Mouse (Mus musculus) adrenal gland, postnatal 36 days (tissue): Measurements from ENCODE around the gene Cdkn1a. TPM values are rescaled to one million over a fixed set of nuclear protein-coding genes. Genes with fewer than 3 reads are reported as not detected.
"Not testable (repeated sequence)": the region's sequence is repeated elsewhere in the genome, so short reads cannot be mapped to it uniquely, and the experiment has no call there.

ENCODE experiments used
- DNase-seq, 2 experiments: peaks; one replicate each; pipeline ENCODE4 v3.0.0; 2021; ENCODE audit warnings: mixed read lengths in 1 of 2
- total RNA-seq, 2 experiments: library from RNA; stranded (reverse); gene quantifications; 2 replicates each; pipeline ENCODE4 v1.2.3; 2021

Cdkn1a gene
- total RNA-seq, 2 experiments from 2014 or later = 22.1 to 78.4 TPM

DNA sequence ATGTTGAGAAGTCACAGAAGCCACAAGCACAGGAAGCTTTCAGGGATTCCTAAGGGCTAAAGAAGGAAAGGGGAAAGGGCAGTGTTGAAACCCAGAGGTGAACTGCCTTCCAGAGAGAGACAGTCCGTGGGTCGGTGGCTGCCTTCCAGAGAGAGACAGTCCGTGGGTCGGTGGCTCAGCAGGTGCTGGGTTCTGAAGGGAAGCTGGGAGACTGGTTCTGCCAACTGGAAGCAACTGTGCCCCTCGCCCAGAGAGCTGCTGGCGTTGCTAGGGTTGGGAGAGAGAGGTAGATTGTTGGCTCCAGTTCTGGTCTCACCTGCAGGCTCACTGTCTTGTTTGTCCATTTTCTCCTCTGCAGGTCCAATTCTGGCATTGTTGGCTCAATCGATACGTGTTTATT is 32.3 kb upstream of the Cdkn1a start:
- DNase-seq = no peak

DNA sequence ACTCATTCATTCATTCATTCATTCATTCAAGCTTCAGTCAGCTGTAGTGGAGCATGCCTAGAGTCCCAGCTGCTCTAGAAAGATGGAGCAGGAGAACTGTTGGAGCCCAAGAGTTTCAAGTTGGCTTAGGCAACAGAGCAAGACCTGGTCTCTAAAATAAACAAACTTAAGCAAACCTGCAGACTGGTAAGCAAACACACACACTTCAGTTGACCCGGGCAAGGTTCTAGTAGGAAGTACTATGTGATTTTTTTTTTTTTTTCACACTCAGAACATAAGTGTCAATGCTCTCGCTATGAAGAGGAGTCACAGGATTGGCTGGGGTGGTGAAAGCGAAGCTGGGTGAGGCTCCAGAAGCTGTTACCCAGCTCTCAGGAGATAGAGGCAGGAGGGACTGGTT is 31.2 kb upstream of the Cdkn1a start:
- no peak for DNase-seq

DNA sequence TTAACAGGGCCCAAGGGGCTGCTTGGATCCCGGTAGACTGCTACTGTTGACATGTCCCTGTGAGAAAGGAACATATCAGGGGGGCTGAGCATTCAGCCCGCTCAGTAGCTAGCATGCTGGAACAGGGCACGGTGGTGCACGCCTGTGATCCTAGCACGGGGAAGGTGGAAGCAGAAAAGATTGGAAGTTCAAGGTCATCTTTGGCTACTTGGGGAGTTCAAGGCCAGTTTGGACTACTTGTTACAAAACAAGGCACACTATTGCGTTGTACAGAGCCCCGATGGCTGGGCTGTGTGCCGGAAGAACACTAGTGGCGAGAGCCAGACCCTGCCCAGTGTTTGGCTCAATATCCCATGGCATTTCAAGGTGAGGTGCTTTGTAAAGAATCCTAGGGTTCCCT is 29.8 kb upstream of the Cdkn1a start:
- peak; percentile 22 to 26 for DNase-seq

DNA sequence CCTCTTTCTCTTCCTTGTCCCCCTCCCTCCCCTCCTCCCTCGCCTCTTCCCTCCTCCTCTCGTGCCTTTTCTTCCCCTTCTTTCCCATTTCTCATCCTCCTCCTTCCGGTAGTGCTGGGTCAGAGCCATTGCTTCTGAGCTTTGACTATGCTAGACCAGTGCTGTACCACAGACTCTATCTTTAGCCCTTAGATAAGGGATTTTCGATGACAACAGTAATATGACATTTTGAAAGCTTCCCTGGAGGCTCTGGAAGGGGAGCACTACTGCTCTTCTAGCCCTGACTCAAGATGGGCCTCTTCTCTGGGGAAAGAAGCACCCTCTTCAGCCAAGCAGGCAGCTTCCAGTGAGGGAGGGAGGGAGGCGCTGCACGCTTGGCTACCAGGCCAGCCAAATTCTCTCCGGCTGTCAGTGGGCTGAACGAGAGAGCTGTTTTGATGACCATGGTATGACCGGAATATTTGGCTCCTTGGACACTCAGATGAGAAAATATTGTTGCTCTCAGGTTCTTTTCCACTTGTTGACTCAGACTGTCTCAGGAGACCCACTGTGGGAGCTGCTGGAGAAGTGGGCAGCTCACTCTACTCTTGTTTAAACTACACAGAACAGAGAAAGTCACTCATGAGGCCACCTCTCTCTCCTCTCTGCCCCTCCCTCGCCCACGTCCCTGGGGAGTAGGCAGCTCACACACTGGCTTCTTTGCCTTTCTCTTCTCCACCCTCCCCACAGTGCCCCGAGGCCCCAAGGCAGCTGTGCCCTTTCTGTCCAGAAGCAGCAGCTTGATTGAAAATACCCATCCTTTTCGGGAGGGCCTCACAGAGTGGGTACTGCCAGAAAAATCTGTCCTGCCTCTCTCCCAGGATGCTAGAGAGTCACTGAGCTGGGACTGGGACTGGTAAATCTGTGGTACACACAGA is 28.4 kb upstream of the Cdkn1a start:
- no peak for DNase-seq

DNA sequence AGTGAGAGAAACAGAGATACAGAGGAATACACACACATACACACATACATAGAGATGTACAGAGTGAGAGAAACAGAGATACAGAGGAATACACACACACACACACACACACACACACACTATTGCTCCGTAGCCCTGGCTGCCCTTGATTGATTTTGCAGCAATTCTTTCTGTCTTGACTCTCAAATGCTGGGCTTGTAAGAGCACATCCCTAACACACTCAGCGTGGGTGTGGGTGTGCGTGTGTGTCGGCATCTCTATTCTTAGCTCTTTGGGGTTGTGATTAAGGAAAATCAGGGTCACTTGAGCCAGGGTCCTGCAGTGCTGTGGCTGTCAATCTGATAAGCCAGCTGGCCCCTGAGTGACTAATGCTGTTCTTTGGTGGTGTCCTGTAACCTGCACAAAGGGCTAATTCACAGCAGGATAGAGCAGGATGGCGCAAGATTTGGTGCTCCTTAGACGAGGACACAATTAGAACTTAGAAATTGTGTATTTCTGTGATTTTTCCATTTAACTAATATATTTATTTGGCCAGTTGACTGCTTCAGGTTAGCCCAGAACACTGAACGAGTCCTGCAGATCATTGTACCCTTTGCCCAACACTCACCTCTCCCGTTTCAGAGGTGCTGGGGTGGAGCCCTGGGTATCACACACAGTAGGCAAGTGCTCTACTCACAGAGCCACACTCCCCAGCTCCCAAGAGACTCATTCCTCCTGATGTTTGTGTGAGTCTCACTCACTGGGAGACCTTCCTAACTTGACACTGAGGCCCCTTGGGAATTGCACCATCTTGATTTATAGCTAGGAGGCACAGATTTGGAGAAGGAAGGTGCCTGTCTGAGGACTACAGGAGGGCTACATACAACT is 27.4 kb upstream of the Cdkn1a start:
- DNase-seq = no peak

DNA sequence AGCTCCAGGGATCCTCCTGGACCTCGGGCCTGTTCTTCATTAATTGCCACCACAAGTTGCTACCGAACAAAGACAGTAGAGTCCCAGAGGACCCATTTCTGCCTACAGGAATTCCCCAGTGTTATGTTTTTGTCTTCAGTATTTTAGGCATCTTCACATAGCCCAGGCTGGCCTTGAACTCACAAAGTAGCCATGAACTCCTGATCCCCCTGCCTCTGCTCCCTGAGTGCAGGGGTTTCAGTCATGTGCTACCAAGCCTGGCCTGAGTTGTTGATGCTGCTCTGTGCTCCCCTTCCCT is 26.8 kb upstream of the Cdkn1a start:
- DNase-seq = no peak

DNA sequence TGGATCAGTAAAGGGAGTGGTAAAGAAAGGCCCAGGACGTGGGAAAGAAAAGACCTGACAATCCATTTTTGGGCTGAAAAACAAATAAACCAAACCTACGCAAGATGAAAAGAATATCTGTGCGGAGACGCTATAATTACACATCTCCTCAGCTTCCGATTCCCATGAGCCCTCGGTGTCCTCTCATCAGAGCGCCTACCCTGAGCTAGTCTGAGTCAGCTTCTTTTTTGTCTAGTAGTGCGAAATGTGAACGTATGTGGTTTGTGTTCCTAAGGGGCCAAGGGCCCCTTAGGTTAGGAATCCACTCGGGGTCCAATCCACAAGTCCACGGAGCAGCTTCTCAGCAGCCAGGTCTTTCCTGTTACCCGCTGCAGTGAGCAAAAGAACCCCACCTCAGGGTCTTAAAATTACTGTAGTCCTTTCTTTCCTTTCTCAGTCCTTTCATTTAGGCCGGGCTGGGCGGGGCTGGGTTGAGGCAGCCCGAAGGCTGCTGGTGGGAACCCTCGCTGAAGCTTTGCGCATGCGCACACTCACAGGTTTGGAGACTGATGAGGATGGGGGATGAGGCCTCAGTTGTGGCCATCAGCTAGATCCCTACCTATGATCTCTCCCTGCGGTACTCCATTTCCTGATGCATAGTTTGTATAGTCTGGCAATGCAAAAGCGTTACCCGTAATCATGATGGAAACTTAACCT is 25.4 kb upstream of the Cdkn1a start:
- DNase-seq = no peak

DNA sequence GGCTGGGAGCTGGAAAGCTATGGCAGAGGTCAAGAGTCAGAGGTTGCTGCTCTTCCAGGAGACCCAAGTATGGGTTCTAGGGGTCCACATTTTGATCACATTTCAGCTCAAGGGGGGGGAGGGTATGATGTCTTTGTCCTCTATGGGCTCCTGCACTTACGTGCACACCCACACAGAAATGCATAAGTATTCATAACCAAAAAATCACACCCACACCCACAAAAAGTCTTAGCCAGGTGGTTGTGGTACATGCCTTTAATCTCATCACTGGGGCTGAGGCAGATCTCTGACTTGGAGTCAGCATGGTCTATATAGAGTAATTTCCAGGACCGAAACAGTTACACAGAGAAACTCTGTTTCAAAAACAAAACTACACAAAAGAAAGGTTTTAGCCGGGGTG is 24.8 kb upstream of the Cdkn1a start:
- no peak for DNase-seq

DNA sequence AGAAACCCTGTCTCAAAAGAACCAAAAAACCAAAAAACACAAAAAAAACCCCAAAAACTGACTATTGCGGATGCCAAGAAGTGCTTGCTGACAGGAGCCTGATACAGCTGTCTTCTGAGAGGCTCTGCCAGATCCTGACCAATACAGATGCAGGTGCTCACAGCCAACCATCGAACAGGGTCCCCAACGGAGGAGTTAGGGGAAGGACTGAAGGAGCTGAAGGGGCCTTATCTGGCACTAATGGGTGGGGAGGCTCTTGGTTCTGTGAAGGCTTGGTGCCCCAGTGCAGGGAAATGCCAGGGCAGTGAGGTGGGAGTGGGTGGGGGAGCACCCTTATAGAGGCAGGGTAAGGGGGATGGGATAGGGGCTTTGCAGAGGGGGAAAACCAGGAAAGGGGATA is 23.4 kb upstream of the Cdkn1a start:
- DNase-seq = not testable (repeated sequence)

DNA sequence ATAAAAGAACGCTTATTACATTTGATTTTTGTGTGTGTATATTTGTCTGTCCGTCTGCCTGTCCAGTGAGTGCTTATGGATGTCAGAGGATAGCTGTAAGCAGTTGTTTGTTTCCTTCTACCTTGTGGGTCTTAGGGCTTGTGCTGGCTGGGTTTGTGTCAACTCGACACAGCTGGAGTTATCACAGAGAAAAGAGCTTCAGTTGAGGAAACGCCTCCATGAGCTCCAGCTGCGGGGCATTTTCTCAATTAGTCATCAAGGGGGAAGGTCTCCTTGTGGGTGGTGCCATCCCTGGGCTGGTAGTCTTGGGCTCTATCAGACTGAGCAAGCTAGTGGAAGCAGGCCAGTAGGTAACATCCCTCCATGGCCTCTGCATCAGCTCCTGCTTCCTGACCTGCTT is 22.9 kb upstream of the Cdkn1a start:
- DNase-seq = no peak

DNA sequence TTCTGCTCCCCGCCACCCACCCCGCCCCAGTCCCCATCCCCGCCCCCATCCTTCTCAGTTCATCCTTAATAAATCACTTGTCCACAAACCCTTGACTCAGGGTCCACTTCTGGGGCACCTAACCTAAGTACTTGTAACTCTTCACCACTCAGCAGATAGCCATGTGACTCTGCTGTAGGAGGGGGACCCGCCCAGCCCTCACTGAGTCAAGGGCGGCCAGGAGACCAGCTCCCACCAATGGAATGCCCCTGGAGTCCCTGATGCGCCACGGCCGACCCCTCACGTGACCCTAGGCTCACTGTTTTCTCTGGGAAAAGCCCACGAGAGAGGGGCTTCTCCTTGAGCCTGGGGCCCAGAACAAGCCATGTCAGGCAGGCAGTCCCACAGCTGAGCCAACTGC is 21.7 kb upstream of the Cdkn1a start:
- DNase-seq = no peak

DNA sequence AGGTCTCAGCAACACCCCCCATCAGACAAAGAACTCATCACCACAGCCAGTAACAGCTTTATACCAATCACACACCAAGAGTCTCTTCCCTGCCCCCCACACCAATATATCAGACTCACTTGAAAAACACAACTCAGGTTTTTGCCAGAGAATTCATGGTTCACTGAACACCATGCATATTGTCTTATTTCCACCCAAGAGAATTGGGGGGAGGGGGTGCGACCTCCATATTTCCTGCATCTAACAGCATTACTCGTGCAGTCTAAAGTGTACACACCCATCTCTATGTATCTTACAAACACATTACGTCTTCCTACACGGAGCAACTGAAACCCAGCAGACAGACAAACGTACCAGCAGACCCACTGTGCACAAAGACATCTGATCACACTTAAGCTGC is 19.0 kb upstream of the Cdkn1a start:
- no peak for DNase-seq

DNA sequence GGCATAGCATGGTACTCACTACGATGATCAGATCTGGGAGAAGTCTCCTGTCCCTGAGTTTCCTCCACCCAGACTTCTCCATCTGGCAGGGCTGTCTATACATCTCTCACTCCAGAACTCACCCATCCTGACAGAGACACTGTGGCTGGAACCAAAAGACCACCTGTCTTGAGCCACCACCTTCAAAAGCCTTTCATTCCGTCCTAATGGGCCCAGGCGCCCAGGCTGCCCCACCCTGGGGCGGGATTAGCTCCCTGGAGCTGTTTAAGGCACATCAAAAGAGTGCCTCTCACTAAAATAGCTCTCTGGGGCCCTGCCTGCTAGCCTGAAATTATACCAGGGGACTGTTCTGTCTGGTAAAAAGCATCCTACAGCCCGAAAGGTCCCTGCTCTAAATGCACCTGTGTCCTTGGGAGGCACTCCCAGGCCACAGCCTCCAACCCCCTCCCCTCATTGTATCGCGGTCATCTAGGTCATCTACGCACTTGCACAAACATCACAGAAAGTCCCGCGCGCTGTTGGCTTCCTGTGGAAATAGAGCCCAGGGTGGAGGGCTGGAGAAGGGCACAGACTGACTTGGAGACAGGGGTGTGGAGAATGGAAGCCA is 18.0 kb upstream of the Cdkn1a start:
- DNase-seq = no peak

DNA sequence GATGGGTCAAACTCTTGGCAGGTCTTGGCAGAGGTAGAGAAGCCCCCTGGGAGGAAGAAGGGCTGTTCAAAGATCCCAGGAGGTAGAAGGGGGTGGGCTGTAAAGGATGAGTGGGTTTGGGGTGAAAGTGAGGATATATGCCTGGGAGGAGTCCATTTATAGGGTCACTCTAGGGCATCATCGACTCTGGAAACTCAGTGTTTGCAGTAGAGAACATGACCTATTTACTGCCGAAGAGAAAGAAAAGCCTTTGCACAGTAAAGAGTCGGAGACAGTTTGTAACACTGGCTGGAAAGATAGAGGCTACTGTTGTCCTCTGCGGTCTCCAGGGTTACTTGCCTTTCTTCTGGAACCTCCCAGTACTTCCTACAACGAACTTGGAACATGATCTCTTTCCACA is 17.5 kb upstream of the Cdkn1a start:
- DNase-seq = no peak

DNA sequence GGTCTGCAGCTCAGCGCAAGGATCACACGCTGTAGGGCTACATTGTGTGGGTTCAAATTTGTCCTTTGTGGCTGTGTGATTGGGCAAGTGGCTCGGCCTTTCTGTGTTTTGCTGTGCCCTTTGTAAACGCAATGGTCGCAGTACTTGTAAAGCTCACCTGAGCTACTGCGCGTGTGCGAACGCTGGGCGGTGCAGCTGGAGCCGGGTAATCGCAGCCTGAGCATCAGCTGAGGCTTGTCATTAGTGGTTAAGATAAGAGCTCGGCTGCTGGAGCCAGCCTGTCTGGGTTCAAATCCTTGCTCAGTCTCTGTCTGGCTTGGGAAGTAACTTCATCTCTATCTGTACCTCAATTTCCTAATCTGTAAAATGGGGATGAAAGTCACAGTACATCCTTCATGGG is 16.7 kb upstream of the Cdkn1a start:
- no peak for DNase-seq

DNA sequence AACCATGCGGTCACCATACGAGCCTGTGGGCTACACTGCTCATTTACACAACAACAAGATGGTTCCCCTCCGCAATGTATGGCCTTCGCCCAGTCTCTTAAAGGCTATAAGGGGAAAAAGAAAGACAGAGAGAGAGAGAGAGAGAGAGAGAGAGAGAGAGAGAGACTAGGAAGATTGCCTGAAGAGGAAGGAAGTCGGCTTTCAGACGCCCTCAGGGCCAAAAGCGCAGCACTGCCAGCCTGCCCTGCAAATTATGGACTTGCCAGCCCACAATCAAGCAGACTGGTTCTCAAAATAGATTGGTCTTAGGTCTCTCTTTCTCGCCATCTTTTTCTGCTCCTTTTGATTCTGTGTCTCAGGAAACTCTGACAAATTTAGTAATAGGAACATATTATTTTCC is 14.5 kb upstream of the Cdkn1a start:
- no peak for DNase-seq

DNA sequence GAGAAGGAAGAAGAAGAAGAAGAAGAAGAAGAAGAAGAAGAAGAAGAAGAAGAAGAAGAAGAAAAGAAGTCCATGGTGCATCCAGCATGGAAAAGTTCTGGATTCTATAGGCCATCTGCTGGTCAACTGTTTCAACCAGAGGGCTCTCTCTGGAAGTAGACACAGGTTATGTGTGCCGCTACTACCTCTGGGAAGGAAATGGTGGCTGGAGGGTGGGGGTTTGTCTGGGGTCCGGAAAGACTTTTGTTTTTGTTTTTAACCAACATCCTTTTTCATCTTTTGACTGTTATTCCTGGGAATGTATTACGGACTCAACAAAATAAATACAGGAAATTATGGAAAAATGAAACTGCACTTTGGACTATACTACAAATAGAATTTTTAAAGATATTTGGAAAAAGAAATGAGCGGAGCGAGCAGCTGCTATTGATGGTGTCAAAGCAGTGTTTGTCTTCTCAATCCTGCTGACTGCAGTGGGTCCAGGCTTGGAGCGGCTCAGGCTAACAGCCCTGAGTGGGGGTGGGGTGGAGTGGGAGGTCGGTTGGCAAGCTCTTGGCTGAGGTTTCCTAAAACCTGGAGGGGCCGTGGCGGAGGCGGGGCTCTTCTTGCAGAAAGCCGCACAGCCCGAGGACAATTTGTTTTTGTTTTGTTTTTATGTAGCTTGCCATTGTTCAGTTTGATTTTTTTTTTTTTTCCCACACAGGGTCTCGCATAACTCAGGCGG is 12.8 kb upstream of the Cdkn1a start:
- DNase-seq = peak; percentile 53 to 65

DNA sequence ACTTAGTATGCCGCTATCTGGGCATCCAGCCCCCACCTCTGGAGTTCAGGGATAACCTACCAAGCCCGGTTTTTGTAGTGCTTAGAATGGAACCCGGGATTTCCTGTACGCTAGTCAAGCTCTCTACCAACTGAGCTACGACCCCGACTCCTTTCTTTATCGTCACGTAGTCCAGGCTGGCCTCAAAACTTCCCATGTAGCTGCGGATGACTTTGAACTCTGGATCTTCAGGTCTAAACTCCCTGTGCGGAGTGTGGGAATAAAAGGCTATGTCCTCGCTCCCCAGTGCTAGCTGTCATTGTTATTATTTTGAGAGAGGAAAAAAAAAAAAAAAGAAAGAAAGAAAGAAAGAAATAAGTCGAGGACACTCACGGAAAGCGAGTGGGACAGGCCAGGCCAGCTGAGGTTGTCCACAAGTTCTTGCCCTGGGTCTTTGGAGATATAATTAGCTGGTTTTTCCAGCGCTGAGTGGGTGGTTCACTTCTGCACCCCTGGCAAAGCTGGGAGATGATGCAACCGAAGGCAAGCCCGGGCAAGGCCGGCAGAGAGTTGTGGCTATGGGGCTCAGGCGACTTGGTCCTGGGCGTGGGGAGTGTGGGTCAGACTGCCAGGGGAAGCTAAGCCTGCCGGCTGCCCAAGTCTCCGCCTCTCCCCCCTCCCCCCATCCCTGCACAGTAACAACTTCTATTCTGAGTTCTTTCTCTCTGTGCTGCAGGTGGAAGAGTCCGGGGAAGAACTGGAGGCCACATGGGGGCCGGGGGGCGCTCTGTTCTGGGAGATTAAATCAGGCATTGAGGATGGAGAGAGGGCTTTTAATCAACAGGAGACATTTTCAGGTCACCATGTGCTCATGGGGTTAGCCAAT is 12.0 kb upstream of the Cdkn1a start:
- peak; percentile 80 to 84 for DNase-seq

DNA sequence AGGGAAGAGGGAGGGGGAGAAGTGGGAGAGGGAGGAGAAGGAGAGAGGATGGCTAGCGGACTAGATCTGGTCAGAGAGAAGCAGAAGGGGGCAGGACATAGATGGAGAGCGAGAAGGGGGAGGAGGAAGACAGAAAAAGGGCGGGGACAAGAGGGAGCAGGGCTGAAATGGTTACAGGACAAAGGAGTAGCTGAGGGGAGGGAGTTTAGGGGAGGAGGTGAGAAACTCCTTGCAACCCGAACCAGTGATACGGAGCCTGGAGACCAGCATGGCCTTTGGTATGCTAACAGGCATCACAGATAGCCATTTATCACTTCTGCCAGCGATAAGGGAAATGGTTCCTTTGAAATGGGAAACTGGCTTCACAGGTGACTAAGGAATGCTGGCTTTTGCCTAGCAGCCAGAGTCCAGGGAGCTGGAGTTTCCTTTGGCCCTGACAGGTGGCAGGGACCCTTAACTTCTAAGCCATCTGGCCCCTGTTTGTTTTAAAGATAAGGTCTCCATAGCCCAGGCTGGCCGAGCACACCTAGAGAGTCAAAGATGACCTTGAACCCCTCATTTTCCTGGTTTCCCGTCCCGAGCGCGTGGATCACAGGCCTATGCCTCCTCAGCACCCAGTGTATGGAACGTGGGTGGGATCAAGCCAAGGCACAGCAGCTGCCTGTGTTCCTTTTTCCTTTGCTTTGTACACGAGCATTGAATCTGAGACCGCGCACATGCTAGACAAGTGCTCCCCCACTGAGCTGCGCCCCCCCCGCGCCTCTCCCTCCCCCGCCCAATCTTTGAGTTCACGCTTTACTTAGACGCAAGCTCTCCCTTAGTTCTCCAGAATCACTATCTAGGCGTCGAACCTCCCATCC is 9.8 kb upstream of the Cdkn1a start:
- DNase-seq = no peak
